Mouse (Mus musculus) urinary bladder, postnatal 25 days (tissue): ENCODE data around the gene Rap1gap2.

Experiments used
- DNase-seq: peaks from one replicate; pipeline ENCODE4 v3.0.0; 2022; ENCODE audit warnings: low spot score

Gene Rap1gap2

DNA sequence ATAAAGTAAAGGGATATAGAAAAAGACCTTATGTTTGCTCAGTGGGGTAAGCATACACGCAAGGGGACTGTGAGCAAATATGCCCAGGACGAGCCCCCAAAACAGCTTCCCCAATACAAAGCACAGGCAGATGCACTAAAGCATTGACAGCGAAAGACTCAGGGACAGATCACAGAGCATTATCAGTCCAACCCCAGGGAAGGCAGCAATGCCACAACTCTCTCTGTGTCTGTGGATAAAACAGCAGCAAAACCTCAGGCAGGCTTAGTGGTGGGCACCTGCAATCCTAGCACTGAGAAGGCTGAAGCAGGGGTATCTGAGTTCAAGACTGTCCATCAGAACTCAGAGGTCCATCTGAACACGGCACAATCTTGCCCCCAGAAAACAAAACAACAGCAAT is 73.4 kb downstream of the Rap1gap2 start:
- DNase-seq: no peak

DNA sequence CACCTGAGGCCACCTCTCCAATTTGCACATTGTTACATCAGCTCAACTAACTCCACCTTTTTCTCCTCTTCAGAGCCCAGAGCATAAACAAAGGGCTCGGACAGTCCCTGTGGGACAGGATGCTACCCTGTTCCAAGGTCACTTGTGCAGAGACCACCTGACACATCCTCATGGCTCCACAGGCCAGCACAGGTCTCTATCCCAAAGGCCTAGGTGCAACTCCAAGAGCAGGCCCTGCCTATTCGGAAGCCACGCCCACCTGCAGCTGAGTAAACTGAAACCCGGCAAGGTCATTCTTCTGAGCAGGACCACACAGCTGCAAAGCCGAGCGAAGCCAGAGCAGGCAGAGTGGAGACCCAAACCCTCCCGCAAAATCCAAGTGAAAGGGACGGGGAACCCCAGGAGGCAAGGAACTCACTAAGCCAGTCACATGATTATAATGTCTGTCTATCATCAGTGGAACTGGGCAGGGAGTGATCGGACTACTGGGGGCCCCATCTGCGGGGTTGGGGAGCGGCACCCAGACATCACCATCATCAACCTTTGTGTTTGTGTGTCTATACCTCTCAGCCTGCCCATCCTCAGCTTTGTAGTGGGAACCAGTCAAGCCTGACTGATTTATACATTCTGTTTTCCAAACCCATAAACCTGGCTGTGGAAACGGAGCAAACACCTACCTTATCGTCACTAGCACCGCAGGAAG is 74.4 kb downstream of the Rap1gap2 start:
- no peak for DNase-seq

DNA sequence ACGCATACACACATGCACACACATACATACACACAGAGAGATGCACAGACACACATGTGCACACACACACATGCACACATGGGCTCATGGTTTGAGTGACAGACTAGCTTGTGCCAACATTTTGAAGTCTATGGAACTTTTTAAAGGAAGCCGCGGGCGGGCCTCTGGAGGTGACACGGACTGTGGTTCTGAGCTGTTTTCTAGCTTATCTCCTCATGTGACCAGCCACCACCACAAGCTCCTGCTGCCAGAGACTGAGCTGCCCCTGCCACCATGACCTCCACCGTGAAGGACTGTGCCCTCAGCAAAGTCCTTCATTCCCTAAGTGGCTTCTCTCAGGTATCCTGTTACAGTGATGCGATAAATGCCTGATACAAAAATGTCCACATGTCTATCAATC is 76.3 kb downstream of the Rap1gap2 start:
- DNase-seq: no peak

DNA sequence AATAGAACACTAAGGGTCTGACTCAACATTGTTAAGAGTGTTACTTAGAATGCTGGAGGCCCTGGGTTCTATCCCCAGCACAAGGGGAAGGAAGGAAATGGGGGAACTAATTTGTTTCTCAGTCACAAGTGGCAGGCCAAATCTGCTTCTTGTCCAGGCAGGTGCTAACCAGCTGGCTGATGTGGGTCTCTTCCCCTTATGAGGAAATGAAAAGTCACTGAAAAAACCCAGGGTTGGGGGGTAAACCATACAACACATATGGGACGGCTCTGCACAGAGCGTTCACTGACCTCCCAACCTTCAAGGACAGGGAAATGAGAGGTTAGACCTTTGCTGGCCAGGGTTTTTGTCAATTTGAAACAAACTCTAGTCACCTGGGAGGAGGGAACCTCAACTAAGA is 77.7 kb downstream of the Rap1gap2 start:
- DNase-seq: no peak

DNA sequence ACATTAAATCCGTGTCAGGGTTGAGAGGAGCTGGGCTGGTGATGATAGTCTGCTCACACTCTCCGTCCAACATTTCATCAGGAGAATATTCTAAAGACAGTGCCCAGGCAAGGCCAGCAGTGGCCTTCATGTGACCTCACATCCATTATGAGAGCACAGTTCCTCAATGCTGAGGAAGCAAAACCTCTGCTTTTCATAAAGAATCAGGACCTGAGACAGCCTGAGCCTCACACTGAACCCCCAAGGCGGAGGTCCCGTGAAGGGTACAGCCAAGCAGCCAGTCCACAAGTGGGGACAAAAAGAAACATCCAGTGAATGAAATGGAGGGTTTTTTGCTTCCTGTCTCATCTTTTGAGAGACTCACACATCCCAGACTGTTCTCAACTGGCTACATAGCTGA is 78.3 kb downstream of the Rap1gap2 start:
- no peak for DNase-seq

DNA sequence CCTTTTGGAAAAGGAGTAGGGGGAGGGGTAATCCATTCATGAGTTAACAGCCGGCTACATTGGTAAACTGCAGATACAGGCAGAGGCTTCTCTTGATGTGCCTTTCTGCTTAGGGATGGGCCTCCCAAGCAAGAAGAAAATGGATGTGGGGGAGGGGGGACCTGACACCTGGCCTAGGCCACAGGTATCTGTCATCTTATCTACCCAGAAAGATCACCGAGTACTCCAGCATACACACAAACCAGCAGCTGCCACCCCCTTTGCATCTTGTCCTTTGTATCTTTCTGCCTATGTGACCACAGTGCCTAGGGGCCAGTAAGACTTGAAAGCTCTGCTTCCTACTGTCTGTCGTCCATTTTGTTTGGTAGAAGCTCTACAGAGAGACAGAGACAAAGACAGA is 79.0 kb downstream of the Rap1gap2 start:
- no peak for DNase-seq

DNA sequence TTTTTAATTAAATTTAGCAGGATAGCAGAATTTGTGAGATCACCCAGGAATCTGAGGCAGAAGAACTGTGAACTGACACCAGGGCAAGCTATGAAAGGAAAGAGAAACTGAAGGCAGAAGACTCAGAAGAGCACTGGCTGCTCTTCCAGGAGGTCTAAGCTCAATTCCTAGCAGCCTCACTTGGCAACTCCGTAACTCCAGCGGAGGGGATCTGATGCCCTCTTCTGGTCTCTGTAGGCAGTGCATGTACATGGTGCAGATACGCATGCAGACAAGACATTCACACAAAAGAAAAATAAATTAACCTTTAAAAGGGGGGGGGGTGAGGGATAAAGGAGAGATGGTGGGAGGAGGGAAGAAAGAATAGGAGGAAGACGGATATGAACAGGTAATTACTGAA is 80.9 kb downstream of the Rap1gap2 start:
- DNase-seq: no peak

DNA sequence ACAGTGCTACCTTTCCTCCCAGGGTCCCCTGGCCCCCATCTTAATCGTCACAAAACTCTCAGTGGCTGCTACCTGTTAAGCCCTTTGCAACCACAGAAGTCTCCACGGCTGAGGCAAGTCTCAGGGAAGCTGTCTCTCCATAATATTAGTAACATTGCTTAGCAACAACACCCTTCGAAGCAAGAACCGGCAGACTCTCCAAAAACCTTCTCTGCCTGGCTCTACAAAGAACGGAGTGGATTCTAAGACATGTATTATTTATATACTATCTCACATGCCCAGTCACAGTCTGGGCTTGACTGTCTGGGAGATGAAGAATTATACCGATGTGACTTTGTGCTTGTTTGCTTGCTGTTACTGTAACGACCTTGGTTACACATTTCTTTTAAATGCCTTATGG is 83.2 kb downstream of the Rap1gap2 start:
- no peak for DNase-seq

DNA sequence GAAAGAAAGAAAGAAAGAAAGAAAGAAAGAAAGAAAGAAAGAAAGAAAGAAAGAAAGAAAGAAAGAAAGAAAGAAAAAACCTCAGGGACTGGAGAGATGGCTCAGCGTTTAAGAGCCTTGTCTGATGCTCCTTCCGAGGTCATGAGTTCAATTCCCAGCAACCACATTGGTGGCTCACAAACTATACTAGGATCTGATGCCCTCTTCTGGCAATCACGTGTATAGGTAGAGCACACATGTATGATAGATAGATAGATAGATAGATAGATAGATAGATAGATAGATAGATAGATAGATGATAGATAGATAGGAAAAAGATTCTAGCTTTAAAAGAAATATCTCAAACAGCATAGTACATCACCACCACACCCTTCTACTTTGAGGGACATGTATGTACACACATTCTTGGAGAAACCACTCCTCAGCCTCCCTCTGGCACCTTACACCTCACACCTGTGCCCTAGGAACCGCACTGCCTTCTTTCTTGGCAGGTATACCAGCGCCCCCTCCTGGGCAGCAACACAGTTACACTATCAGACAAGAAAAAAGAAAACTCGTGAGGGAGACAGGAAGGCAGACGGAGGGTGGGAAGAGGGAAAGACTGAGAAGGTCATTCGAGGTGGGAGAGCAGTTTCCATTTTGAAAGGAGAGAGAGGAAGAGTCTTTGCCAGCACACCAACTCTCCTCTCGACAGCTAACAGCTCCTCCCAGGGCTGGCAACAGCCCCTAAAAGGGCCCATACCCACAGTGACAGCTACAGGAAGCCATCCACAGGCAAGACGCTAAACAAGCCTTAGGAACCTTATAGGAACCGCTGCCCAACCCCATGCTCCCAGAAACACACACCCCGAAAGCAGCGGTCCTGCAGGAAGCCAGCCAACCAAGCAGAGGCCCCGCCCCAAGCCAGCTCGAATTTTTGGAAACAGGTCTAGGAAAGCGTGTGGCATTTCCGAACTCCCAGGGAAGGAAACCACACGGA is 84.2 kb downstream of the Rap1gap2 start:
- DNase-seq: peak; percentile 52

DNA sequence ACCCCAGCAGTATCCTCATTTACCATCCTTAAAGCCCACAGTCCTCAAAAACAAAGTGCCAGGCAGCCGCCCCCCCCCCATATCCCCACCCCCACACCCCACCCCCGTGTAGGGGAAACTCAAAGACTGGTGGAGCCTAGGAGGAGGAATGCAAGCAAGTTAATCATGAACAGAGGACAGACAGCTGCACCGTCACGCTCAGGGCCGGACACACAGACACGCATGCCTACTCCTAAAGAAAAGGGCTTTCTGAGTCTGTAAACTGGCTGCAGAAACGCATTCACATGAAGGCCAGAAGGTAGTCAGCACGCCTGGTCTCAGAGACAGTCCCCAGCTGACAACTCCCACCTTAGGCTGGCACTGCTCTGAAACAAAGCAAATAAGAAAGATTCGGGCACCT is 85.1 kb downstream of the Rap1gap2 start:
- no peak for DNase-seq

DNA sequence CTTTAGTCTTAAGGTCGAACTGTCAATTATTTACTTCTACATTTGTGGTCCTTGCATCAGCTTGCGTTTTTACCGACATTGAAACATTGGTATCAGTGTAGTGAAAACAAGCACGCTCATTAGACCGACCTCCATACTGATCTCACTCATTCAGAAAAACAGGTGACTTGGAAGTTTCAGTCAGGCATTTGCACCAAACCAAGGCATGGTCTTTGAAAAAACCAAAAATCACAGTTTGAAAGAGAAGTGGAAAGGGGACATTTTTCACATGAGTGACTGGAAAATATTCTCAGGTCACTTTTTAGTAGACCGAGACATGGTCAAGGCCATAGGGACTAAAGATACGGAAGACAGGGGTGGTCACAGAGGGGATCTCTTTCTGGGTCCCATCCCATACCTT is 85.5 kb downstream of the Rap1gap2 start:
- DNase-seq: no peak

DNA sequence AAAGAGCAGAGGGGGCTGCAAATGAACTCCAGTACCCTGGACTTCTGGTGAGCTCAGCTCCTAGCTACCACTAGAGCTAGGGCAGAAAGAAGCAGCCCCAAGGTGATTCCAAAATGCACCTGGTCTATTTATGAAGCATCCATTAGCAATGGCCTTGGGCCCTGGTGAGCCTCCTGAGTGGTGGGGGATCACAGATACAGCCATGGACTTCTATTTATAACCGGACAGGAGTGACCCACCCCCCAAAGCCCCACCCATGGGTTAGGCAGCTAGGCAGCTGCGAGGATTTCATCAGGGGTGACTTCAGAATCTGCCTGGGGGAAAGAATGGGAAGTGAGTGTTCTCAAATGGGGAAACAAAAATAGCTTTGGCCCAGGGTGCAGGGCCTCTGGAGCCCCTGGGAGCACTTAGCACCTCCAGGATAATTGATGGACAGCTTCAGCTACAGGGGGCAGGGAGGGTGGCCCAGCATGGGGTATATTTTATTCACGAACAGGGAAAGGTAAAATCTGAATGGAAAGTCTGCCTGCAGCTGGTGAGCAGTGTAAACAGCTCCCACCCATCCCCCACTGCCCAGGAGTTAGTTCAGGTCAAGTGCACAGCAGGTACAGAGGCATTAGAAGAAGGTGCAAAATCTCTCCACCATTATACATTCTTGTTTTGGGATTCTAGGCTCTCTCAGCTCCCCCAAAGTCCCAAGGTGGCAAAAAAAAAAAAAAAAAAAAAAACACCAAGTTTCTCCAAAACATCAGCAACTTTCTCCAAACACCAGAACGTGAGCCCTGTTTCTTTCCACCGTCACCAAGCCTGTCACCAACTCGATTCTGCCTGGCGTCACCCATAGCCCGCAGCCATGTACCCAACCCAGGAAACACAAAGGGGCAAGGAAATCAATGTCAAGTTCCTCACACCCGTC is 86.4 kb downstream of the Rap1gap2 start:
- DNase-seq: no peak

DNA sequence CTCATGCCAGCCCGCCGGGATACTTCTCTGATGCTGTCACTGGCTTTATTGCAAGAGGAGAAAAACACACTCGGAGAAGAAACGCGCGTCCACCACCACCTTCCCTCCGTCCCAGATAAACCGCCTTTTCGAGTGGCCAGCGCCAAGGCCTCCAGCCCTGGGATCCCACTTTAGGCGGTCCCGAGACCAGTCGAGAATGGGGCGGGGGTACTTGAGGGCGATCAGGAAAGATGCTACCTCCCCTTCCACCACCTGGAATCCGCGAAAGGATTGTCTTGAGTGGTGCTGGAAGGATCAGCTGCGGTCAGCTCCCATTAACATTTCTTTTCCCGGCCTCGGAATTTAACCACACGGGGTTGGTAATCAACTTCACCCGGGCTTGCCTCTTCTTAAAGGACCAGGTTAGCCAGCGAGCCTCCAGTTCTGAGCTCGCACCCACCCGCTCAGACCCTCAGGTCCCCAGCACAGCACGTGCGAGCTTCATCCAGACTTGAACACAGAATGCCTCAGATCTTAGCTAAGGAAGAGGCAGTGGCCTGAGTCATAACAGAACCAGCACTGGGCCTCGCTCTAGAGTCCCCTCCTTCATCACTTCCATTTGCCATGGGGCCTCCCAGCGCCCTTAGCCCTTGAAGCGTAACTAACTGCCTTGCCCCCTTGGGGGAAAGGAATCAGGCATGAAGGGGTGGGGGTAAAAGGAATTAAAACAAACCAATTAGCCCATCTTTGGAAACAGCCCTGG is 87.3 kb downstream of the Rap1gap2 start:
- DNase-seq: no peak

DNA sequence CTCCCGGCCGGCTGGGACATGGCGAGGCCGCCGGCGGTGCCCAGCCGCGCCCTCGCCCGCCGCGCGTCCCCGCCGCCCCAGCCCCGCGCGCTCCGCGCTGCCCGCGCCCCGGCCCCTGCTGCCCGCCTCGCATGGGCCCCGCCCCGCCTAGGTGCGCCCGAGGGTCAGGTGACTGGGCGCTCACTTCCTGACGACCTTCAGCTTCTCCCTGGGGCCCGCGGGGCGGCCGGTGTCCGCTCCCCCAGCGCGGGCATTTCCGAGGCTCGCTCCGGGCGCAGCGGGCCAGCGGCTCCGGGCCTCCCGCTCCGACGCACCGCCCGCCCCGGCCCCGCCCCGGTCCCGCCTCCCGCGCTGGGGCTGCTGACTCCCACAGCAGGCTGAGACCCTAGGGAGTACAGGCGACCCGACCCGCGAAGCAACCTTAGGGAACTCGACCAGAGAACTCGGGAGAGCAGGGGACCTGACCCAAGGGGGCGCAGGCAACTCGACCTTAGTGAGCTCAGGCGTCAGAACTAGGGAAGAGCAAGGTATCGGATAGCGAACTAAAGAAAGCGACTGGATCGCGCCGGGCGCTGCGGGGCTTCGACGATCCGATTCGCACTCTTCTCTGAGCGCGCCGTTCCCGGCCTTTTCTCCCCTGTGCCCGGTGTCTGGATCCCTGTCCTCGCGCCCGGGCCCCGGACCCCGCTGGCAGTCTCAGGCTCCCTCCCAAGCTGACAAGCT is 88.1 kb downstream of the Rap1gap2 start:
- peak; percentile 57 for DNase-seq

DNA sequence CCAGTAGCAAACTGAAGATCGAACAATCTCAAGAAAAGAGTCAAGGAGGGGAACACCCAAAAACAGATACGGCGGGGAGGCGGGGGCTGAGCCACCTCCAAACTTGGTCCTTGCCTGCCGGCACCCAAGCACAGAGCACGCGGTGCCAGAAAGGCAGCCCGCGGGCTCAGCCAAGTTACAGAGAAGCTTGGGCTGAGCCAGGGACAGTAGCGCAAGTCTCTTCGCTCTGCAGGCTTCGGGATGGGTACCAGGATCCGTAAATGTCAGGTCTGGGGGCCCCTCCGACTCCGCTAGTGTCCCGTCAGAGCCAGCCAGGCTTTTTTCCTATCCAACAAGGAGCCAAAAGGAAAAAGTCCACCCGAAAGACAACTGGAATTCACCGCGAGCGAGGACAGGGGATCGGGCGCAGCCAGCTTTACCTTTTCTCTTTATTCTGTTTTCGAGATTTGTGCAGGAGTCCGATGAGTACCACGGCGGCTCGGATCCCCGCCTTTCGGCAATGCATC is 88.7 kb downstream of the Rap1gap2 start:
- DNase-seq: peak; percentile 18

DNA sequence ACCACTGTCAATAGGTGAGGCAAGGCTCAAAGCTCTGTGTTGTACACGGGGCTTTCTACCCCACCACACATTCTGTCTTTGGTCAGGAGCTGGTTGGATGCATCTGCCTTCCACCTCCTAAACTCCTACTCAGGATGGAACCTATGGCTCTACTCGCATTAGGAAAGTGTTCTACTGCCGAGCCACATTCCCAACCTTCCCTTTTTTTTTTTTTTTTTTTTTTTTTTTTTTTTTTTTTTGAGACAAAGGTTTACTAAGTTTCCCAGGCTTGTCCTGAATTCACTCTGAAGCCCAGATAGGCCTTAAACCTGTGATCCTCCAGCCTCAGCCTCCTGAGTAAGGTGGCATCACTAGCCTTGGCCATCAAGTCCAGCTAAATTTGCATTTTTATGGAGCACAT is 90.5 kb downstream of the Rap1gap2 start:
- no peak for DNase-seq

DNA sequence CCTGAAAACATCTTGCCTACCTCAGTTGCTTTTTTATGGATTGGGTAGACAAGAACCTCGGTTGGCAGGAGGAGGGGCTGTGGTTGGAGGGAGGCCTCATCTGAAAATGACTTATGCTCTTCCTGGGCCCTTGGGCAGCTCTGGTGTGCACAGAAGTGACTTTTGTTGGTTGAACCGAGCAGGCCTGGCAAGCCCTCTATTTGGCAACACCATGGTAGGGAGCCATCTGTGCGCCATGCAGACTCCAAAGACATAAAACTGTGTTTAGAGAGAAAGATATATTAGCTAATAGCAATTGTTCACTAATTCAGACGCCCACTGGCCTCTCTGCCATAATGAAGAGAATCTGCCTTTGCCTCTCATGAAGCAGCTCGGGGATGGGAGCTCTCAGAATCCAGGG is 94.6 kb downstream of the Rap1gap2 start:
- no peak for DNase-seq

DNA sequence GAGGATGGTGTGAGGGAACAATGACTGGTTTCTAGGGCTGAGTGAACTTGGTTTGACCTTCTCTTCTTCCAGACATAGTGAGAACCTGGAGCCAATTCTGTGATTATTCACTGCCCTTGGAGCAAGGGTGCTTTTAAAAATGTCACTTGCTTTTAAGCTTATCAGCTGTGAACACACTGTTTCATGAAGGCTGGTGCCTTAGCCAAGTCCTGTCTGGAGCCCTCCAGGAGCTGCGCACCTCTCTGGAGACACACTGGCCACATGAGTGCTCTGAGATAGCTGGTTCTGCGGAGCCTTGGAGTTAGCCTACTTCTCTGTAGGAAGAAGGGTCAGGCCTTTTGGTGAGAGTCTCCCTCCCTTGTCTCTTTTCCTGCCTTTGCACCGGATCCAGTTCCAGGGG is 95.7 kb downstream of the Rap1gap2 start:
- DNase-seq: no peak

DNA sequence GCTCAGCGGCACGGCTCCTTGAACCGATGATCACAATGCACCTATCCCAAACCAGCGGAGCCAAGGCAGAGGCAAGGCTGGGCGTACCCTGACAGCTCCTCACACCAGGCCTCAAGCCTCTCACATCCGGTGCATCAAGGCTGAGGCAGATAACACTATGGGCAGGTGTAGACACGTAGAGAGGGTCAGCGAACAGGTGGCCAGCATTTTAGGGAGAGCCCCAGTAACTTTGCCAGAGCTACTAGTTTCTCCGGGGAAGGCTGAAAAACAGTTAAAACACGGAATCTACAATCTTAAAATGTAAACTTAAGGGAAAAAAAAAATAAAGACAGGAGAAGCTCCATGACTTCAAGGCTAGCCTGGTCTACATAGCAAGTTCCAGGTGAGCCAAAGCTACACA is 98.1 kb downstream of the Rap1gap2 start:
- no peak for DNase-seq

DNA sequence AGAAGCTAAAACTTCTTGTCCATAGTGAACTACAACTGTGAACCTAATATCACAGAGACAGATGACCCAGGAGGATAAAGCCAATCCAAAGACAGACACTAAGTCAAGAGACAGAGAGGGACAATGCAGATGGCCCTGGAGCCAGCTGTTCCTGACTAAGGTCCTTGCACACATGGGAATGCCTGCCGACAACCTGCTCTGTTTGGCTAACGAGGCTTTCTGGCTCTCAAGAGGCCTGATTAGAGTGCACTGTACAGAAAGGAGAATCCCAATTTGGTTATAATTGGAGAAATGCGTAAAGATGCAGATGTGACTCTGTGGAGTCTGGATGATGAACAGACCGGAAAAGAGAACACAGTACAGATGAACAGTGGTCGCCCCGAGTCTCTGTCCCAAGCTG is 104.4 kb downstream of the Rap1gap2 start:
- no peak for DNase-seq

DNA sequence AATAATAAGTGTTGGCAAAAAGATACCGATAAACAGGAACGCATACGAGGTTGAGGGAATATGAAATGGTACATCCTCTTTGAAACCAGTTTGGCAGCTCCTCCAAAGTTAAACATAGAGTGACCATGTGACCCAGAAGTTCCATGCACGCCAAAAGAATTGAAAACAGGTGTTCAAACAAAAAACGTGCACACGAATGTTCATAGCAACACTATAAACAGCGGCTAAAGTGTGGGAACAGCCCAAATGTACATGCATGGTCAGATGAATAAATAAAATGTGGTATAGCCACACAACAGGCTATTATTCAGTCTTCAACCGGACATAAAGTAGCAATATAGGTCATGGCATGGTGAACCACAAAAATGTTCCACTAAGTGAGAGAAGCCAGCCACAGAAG is 108.2 kb downstream of the Rap1gap2 start:
- no peak for DNase-seq
